Mouse (Mus musculus): ENCODE measurements at regions not wholly inside any gene's neighbourhood (a gene's known extent, or its start where the extent isn't known, plus 50 kb on each side); places are given as distances from the start of the nearest gene placed in this dataset.
"Not testable (repeated sequence)": the region's sequence is repeated elsewhere in the genome, so short reads cannot be mapped to it uniquely, and the experiment has no call there.

DNA sequence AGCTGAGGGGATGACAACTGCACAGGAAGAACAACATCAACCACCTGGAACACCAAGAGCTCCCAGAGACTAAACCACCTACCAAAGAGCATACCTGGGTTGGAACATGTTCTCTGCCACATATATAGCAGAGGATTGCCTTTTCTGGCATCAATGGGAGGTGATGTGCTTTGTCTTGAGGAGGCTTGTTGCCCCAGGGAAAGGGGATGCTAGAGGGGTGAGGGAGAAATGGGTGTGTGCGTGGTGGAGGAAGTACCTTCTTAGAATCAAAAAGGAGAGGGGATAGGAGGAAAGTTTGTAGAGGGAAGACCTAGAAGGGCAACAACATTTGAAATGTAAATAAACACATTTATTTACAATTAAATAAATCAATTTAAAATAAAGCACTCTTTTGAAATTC, 358.5 kb upstream of the Pfkp start:
- no peak for DNase-seq (ENCODE audit: low read depth, low spot score)

DNA sequence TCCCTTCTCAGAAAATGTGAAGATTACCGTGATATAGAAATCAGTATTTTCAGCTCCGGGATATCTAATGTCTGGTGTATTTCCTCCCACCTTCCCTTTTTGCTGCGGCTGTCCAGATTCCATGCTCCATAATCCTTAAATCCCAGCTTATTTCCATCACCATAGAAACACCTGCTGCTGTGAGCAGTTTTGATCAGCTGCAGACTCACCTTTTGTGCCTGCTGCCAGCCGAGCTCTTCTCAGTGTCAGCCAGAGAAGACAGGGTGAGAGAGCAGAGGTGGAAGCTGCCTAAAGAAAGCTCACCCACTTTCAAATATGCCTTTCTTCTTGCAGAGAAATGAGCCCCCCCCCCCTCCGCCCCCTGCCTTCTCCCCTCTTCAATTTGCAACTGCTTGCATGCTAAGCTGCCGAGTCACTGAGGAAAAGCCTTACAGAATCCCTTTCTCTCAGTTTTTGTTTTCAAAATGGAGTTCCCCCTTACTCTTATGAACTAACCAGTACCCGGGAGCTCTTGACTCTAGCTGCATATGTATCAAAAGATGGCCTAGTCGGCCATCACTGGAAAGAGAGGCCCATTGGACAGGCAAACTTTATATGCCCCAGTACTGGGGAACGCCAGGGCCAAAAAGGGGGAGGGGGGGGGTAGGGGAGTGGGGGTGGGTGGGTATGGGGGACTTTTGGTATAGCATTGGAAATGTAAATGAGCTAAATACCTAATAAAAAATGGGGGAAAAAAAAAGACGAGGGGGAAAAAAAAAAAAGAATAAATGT, 350.1 kb upstream of the Pfkp start:
- not testable (repeated sequence) for DNase-seq (ENCODE audit: low read depth, low spot score)

DNA sequence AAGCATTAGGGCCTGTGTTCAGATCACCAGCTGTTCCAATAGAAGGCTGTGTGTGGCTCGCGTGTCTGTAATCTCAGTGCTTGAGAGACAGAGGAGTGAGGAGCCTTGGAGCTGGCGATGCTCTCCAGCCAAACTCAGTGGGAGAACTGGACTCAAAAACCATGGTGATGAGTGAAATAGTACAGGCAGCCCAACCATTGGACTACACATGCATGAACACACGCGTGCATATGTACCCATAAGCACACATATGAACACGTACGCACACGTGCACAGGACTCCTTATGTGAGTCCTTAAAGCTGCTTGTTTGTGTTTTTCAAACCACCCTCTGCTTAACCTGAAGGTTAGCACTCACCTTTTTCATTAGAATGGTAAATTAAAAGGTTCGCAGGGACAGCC, 349.5 kb upstream of the Pfkp start:
- DNase-seq (ENCODE audit: low read depth, low spot score): no peak

DNA sequence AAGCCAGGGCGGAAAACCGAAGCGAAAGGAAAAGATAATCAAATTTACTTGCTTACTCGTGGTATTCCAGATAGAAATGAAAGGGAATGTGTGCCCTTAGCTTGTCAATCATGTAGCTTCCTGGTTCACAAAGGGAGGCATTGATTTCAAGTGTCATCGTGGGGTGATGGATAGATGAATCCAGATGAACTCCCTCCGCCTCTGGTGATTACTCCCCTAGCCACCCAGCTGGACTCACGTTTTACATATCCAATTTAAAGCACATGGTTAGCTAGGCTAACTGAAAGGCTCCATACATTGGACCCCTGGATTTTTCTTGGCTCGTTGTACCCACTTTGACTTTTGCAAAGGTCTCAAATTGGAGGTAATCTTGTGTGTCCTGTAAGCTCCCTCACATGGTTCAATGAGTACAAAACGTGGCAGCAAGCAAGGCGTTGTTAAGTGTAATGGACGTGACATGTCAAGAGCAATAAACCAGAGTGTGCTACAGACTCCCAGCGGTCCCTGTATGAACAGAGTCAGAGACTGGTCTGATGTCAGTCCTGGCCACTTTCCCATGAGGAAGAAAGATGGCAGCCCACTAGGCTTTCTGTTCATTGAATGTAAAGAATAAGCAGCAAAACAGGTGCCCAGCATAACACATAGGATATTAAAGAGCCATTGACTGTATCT, 343.9 kb upstream of the Pfkp start:
- no peak for DNase-seq (ENCODE audit: low read depth, low spot score)

DNA sequence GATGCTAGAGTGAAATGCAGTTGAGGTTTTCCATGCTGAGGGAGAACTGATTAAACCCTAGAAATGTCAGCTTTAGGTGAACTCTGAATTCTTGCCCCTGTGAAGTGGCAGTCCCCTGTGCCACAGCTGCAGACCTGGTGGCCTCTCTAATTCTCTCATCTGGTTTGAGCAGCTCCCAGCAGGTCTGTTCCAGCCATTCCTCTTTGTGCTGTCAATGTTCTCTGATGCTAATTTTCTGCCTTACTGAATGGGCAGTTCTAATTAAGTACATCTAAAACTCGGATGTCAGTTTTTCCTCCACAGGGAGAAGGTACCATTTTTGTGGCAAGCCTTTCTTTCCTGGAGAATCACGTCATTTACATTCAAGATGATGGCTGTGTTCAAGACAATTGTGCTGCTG, 343.1 kb upstream of the Pfkp start:
- DNase-seq (ENCODE audit: low read depth, low spot score): no peak

DNA sequence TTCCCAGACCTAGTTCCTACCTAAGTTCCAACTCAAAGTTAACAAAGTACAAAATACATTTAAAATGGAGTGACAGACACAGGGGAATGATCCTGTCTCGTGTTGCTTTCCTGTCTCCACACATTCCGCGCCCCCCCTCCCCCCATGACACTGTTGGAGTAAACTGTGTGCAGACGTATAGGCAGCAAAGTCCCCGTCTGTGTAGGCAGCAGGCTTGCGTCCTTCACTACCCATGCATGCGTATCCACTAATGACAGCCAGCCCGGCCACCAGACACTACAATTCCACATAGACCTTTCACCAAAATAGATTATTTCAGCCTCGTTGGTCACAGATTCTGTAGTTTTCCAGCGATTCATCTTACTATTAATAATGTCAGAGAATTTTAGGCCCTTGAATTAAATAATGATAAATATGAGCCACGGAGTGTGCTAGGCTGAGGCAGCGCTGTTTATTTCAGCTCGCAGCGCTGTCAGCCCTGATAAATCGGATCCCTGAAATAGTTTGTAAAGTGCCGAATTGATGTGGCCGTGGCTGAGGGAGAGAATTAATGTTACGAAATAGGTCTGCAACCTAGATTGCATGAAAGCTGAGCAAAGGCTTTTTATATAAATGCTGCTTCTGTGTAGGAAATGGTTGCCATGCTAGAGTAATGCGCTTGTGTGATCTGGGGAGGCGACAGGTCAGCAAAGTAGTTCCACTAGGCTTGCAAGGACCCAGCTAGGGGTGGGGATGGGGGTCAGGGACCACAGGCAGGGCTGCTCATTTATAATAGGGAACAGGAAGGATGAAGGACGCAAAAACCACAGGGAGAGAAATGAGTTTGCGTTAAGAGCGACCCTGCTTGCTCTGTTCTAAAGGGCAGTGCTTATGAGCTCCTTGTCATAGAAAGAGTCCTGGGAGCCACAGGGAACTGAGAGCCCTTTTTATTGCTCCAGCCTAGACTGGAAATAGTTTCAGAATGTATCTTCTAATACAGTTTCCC, 336.7 kb upstream of the Pfkp start:
- no peak for DNase-seq (ENCODE audit: low read depth, low spot score)

DNA sequence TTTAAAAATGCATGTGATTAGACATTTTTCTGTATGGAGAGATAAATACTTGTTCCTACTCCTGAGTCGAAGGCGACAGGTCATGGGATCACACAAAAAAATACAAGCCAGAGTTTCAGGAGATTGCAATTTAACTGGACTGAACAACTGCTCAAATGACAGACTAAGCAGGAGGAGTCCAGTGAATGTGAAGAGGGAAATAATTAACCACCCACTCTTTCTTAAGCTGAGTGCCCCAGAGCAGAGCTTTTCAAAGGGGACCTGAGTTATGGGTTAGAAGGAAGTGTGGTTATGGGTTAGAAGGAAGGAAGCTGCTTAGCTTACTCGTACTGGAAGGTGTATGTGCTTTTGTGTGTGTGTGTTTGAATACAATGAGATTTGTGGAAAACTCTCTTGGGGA, 307.1 kb upstream of the Pfkp start:
- no peak for DNase-seq (ENCODE audit: low read depth, low spot score)

DNA sequence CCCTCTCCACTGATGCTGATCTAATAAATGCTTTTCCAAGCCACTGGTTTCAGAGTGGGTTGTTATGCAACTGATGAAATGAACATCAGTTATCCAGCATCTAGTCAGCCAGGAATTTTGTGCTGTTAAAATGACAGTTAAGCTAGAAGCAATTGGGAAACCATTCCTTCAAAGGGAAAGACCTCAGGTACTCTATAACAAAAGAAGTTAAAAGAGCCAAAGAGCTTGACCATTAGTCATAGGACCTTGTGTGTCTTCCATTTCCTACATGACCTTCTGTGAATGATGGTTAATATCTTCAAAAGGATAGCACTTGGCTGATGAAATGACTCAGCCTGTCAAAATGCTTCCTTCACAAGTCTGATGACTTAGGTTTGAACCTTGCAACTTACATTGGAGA, 275.6 kb upstream of the Pfkp start:
- no peak for DNase-seq (ENCODE audit: low read depth, low spot score)

DNA sequence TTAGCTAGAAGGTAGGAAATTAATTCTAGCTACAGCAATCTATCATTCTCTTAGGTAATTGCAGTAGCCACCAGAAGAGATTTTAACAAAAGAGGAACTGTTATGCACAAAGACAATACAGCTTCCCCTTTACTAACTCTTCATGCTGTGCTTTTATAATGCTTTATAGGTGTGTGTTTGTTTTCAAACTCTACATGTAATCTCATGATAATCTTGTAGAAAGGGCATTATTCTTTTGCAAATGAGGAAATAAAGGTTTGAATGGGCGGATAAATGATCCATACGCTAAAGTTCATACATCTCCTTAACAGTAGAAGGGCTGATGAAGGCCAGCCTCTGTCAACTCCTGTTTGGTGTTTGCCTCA, 273.8 kb upstream of the Pfkp start:
- no peak for DNase-seq (ENCODE audit: low read depth, low spot score)

DNA sequence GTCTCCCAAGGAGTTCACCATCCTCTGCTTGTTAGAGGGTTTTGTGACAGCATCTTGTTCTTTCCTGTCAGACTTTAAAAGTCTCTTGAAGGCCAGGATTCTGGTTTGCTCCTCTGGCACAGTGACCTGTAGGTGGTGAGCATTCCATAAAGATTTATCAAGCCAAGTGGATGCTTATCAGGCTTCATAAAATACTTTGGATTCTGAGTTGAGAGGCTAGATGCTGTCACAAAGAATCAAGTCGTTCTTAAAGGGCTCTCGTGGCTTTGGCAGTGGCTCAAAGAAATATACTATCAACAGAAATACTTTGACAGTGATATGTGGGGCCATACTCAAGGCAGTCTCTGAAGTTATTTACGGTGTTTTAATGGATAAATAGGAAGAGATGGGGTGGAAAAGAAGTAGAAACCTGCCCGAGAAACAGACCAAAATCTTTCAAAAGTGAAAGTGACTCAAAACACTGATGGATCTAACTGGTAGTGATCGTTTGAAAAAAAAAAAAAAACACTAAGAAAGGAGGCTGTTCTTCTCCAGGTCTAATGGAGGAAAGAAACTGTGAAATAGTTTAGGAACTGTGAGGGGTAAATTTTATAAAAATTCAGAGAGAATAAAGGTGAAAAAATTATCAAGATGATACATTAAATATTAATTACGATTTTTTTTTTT, 273.2 kb upstream of the Pfkp start:
- no peak for DNase-seq (ENCODE audit: low read depth, low spot score)

DNA sequence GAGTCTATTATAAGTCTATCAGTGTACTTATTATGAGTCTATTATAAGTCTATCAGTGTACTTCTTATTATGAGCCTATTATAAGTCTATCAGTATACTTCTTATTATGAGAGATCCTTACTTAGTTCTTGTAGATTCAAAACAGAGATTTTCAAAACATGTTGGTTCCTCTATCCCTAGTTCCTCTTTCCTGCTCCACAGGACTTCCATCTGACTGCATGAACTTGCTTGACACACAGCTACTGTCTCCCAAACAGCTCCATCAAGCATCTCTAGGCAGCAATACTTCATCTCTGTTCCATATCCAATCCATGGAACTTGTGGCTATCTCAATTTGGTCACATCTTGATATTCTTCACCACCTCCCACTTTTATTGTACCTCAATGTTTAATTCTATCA, 257.4 kb upstream of the Pfkp start:
- DNase-seq (ENCODE audit: low read depth, low spot score): no peak

DNA sequence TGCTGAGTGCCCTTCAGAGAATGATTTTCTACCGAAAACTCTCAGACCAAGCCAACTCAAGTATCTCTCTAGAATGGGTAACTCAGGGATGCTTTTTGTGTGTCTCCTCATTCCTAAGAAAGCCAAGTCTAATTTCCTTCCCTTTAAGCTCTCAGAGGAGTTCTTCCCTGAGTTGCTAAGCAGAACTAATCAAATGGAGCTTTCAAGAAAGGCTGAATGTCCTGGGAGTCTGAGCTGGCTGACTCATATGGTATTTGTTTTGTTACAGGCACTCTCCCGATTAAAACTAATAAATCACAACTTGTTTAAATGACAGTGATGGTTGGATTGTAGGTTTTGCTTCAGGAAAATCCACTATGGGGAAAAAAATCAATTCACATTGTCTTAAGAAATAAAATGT, 253.1 kb upstream of the Pfkp start:
- no peak for DNase-seq (ENCODE audit: low read depth, low spot score)

DNA sequence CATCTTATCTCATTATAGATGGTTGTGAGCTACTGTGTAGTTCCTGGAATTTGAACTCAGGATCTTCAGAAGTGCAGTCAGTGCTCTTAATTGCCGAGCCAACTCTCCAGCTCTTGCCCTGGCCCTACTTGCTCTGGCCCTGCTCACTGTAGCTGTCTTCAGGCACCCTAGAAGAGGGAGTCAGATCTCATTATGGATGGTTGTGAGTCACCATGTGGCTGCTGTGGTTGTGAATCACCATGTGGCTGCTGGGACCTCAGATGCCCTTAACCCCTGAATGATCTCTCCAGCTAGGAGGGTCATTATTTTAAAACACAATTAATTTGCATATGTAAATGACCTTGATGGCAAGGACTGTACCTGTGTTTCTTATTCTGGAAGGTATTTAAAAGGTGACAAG, 249.1 kb upstream of the Pfkp start:
- DNase-seq (ENCODE audit: low read depth, low spot score): no peak

DNA sequence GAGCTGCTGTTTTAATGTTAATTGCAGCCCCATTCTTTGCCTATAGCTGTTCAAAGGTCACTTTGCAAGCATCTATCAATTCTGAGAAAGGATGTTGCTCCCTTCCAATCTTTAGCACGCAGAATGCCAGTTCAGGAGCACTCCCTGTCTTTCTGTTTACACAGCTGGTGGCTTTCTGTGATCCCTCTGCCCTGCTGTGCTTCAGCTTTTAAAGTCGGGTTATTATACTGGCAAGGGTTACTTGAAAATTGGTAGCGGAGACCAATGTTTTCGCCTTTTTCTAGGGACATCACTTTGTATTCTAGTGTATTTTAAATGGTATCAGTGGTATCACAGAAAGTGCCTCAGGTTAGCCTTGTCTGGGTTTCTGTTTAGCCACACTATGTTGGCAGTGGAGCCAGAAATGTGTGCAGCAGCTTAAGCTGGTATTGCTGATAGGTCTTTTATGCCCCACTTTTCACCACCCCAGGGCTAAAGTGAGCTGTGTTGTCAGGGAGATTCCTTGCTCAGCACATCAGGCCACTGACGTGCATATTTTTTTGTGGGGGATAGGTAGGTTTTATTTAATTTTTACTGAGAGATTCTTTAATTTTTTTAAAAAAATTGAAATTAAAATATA, 243.0 kb upstream of the Pfkp start:
- DNase-seq (ENCODE audit: low read depth, low spot score): no peak

DNA sequence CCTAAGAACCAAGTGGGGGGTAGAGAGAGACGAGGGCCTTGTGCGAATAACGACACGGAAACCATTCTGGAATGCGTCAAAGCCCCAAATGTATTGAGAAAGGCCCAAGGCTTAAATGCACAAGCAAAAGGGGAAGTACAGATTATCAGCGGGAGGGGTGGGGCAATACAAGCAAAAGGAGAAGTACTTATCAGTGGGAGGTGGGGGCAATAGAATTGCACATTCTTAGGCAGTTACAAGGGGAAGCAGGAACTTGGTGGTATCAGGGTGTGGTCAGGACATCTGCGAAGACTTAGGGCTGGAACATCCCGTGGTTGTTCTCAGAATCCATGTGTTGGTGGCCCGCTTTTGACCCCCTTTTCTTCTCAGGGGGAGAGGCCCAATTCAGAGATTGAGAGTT, 240.9 kb upstream of the Pfkp start:
- DNase-seq (ENCODE audit: low read depth, low spot score): peak; percentile 86

DNA sequence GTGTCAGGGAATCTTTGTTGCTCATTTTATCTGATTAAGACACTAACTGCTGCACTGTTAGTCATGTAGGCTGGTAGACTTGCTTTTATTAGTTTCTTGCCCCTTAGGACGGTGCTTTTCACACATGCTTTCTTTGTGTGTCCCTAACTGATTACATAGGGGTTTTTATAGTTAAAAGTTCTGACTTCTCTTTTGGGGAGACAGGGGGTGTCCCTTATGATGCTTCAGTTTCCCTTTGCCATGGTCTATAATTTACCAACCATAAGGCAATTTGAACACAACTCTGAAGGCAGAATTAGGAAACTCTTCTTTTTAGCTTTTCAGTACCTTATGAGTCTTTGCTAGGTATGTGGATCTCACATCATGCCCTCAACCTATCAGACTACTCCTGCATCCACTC, 239.8 kb upstream of the Pfkp start:
- DNase-seq (ENCODE audit: low read depth, low spot score): peak; percentile 63

DNA sequence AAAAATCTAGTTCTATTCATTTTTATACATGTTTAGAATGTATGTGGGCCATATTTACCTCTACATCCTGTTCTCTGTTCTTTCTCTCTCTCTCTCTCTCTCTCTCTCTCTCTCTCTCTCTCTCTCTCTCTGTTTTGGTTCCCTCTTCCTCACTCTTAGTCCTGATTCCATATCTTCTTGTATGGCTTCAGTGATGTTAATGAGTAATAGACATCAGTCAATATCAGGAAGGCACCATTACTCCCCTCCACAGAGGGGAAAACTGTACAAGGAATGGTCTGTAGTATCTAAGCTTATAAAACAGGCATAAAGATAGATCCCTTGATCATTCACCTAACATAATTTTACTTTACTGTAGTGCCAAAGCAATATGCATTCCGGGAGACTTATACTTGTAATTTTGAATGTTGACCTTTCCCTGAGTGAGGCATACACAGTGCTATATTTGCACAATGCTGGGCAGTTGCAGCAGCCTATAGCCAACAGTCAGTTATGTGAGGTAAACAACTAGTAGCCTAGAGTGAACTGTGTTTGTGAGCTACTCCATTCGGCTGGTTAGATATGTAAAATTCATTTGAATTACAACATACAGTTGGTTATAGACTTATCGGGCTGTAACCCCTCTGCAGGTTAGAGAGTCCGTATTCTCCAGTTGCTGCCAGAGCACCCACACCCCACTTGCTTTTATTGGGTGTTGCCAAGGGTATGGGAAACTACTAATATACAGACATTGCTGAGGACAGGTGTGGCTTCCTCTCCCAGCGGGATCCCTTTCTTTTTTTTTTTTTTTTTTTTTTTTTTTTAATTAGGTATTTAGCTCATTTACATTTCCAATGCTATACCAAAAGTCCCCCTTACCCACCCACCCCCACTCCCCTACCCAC, 228.7 kb upstream of the Pfkp start:
- no peak for DNase-seq (ENCODE audit: low read depth, low spot score)

DNA sequence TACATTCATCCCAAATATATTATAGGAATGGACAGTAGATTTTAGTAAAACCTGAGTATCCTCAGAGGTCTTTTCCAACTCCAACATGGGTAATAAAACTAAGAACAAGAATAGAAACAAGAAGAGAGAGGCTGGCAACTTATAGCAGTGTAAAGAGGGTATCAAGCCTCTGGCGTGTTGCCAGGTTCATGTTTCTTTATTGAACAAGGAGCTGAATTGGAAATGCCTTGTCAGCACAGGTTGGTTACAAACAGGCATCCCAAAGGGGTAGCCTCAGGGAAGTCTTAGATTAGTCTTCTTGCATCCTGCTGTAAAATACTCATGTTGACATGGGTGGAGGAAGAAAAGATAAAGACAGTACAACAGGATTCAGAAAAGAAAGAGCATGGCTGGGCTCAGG, 213.6 kb upstream of the Pfkp start:
- no peak for DNase-seq (ENCODE audit: low read depth, low spot score)

DNA sequence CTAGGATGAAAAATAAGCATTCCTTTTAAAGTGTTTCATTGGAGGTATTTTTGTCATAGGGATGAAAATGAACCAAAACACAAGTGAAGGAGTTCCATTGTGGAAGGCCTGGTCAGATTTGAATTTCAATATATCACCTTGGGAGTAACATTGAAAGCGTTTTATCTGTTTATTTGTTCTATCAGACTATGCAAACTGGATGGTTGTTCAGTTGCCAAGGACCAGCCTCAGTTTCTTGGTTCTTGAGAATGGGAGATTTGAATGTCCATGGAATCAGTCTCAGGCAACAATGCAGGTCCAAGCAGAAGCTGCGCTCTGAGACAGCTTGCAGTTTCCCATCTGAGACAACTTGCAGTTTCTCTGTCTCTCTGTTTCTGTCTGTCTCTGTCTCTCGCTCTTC, 211.0 kb upstream of the Pfkp start:
- no peak for DNase-seq (ENCODE audit: low read depth, low spot score)

Measured in A20 (cell line).